Mouse (Mus musculus) bone marrow, adult 2 months (tissue): Measurements from ENCODE around the gene Luc7l2. TPM values are rescaled to one million over a fixed set of nuclear protein-coding genes. Genes with fewer than 3 reads are reported as not detected.

ENCODE experiments used
- H3K27ac ChIP-seq: fragments of 200-500 bp; 2 replicates; pipeline ENCODE4 v1.5.1; 2012; ENCODE audit warnings: low read depth, mild to moderate bottlenecking, control low read depth, inconsistent platforms, low read length; ENCODE audit not compliant: control insufficient read depth, poor library complexity, insufficient read depth
- H3K4me1 ChIP-seq: fragments of 200-500 bp; 2 replicates; pipeline ENCODE4 v1.6.1; 2011; ENCODE audit warnings: low read length; ENCODE audit not compliant: control insufficient read depth, insufficient read depth
- H3K4me3 ChIP-seq: fragments of 200-500 bp; replicated peaks from 2 replicates; pipeline ENCODE3; 2011; ENCODE audit warnings: mild to moderate bottlenecking, low read depth, low read length, control low read depth; ENCODE audit not compliant: control insufficient read depth
- CTCF ChIP-seq: fragments of 200-500 bp; IDR thresholded peaks from 2 replicates; pipeline ENCODE4 v1.5.1; 2011; ENCODE audit warnings: low read length, control low read depth; ENCODE audit not compliant: control insufficient read depth, insufficient read depth
- POLR2A ChIP-seq: fragments of 200-500 bp; IDR thresholded peaks from 2 replicates; pipeline ENCODE4 v1.6.1; 2011; ENCODE audit warnings: low read depth, mild to moderate bottlenecking, control low read depth, low read length, borderline replicate concordance; ENCODE audit not compliant: control insufficient read depth
- WGBS: fragments of 180-500 bp; shearing (Covaris S2); methylation state at CpG from one replicate; pipeline ENCODE4 v1.1.7; 2018; 5-methylcytosine and 5-hydroxymethylcytosine counted together
- polyA plus RNA-seq: library from polyadenylated mRNA; stranded (reverse); fragments of >200 nt; gene quantifications from 2 replicates; pipeline ENCODE4 v1.2.4, GENCODE M21; 2011; ENCODE audit warnings: low replicate concordance; ENCODE audit not compliant: missing spikeins, insufficient read depth, insufficient read length

Luc7l2 gene
- polyA plus RNA-seq, 1 experiment = 190 TPM

GRCm38 (mm10) chr6:38635941-38636851 is 85.1 kb downstream of the Luc7l2 start:
- no peaks in the 10 kb centered on the region; the same call in 1 of the 2 replicates for H3K4me1 ChIP-seq
- 1% methylated on average over 72 of the region's 72 CpGs for WGBS

GRCm38 (mm10) chr6:38636852-38637618 is 85.9 kb downstream of the Luc7l2 start, which contains the start of gene Klrg2:
TSS of gene Klrg2 (minus strand) at chr6:38637242.
- no peak for TF ChIP-seq CTCF
- H3K4me1 ChIP-seq = no peaks in the 10 kb centered on the region; the same call in 1 of the 2 replicates
- H3K4me3 ChIP-seq = peak within 1 kb of the TSS; percentile 37
- 2% methylated on average over 60 of the region's 60 CpGs for WGBS
- no peak within 1 kb of the TSS for H3K27ac ChIP-seq

More at GRCm38 (mm10) chr6:38635941-38636851, 85.1 kb downstream of the Luc7l2 start:
- Histone ChIP-seq H3K27ac (no peak overlapping the region), H3K4me3 (no peak overlapping the region)
- TF ChIP-seq CTCF = no peak
- no peak for TF ChIP-seq POLR2A

GRCm38 (mm10) chr6:38640401-38640800 is 89.3 kb downstream of the Luc7l2 start:
- Histone ChIP-seq H3K27ac (no peak overlapping the region), H3K4me1 (no peaks in the 10 kb centered on the region; the same call in 1 of the 2 replicates), H3K4me3 (no peak overlapping the region)
- WGBS = 32% methylated on average over 11 of the region's 11 CpGs
- TF ChIP-seq POLR2A = no peak
- no peak for TF ChIP-seq CTCF

GRCm38 (mm10) chr6:38641228-38641627 is 90.1 kb downstream of the Luc7l2 start:
- H3K4me1 ChIP-seq = no peaks in the 10 kb centered on the region; the same call in 1 of the 2 replicates
- no peak for TF ChIP-seq CTCF
- no peak for TF ChIP-seq POLR2A
- 4% methylated on average over 5 of the region's 5 CpGs for WGBS
- no peak overlapping the region for H3K4me3 ChIP-seq
- no peak overlapping the region for H3K27ac ChIP-seq

- TF ChIP-seq CTCF (no peak), POLR2A (no peak)
- Histone ChIP-seq H3K27ac (no peak overlapping the region), H3K4me1 (no peaks in the 10 kb centered on the region; the same call in 1 of the 2 replicates), H3K4me3 (no peak overlapping the region)
- 16% methylated on average over 5 of the region's 5 CpGs for WGBS
Measured at GRCm38 (mm10) chr6:38641645-38642044, 90.5 kb downstream of the Luc7l2 start.

GRCm38 (mm10) chr6:38642593-38642992 is 91.5 kb downstream of the Luc7l2 start:
- Histone ChIP-seq H3K4me1 (no peaks in the 10 kb centered on the region; the same call in 1 of the 2 replicates), H3K27ac (no peak overlapping the region), H3K4me3 (no peak overlapping the region)
- TF ChIP-seq CTCF = no peak
- no peak for TF ChIP-seq POLR2A
- WGBS = 68% methylated on average over 5 of the region's 5 CpGs

- Histone ChIP-seq H3K27ac (no peak overlapping the region), H3K4me3 (no peak overlapping the region), H3K4me1 (no peaks in the 10 kb centered on the region; the same call in 1 of the 2 replicates)
- no peak for TF ChIP-seq POLR2A
- no peak for TF ChIP-seq CTCF
- 80% methylated on average over 3 of the region's 3 CpGs for WGBS
Measured at GRCm38 (mm10) chr6:38643039-38643438, 91.9 kb downstream of the Luc7l2 start.

- Histone ChIP-seq H3K27ac (no peak overlapping the region), H3K4me3 (no peak overlapping the region), H3K4me1 (no peaks in the 10 kb centered on the region)
- TF ChIP-seq CTCF = peak; percentile 56
- TF ChIP-seq POLR2A = no peak
- WGBS = 66% methylated on average over 3 of the region's 3 CpGs
Measured at GRCm38 (mm10) chr6:38649545-38649944, 98.4 kb downstream of the Luc7l2 start.
